Mouse (Mus musculus): ENCODE results near the gene Fsd1. TPM values are rescaled to one million over a fixed set of nuclear protein-coding genes. Genes with fewer than 3 reads are reported as not detected.
"Not testable (repeated sequence)": the region's sequence is repeated elsewhere in the genome, so short reads cannot be mapped to it uniquely, and the experiment has no call there.

Fsd1 gene
- polyA plus RNA-seq (2012; rRNA removed), result 0.57 and 1.2 TPM in 2 replicates

DNA sequence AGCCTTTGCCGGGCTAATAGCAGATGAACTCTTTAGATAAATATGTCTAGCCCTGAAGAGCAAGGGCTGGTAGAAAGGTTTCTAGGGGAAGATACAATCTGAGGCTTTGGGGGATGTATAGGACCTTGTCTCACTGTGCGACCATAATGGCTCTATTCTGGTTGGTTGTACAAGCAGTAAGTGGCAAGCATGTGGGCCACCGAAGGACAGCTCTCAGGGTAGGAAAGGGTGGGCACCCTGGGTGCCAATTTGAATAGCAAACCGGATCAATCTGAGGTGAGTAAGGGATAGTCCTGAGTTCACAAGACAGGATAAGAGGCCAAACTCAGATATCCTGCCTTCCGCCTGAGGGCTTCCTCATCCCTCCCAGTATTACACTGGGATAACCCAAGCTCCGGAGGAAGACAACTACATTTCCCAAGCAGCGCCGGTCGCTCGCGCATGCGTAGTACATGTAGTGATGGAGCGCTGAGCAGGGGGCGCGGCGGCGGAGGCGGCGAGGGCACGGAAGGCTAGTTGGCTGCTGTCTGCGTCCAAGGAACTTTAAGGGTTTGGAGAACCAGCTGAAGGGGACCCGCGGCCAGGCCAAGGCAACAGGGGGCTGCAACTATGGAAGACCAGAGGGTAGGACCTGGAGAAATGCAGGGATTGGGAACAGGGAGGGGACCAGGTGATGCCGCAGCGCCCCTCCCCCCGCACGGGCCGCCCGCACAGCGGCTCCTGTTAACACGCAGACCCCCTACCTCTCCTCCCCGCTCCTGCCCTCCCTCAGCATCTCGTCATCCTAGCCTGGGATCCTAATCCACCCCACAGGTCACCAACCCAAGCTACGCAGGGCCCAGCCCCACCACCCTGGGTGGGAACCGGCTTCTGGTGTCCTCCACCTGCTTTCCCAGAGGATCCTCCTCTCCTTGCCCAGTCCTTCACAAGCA, at the start of gene Fsd1:
Gene Fsd1, plus strand, starts transcription at position 480 of the 932 bp plus-strand sequence.
- no peak for DNase-seq (ENCODE audit: low spot score)

DNA sequence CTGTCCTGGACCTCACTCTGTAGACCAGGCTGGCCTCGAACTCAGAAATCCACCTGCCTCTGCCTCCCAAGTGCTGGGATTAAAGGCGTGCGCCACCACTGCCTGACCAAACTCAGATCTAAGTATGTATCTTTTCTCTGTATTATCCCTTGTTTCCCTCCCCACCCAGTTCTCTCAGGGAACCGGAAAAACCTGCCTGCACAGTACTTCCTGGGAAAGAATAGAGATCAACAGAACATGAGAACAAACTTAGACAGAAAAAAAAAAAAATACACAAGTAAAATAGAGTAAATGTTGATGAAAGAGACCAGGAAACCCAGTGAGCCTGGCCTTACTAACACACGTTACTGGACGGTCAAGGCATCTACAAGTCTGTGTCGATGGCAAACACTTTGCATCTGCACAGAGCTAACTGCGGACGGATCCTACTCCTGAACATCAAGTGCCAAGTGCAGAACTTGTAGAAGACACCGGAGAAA, 41.9 kb upstream of the Fsd1 start:
- not testable (repeated sequence) for DNase-seq (ENCODE audit: low spot score)

- peak; percentile 77 for DNase-seq (ENCODE audit: low spot score)
Observed at GRCm38 (mm10) chr17:55944866-55945682, 41.2 kb upstream of the Fsd1 start.

GRCm38 (mm10) chr17:55945696-55946095, 40.6 kb upstream of the Fsd1 start:
- no peak for DNase-seq (ENCODE audit: low spot score)

- DNase-seq (ENCODE audit: low spot score), result no peak
Observed at GRCm38 (mm10) chr17:55948647-55949046, 37.7 kb upstream of the Fsd1 start.

DNA sequence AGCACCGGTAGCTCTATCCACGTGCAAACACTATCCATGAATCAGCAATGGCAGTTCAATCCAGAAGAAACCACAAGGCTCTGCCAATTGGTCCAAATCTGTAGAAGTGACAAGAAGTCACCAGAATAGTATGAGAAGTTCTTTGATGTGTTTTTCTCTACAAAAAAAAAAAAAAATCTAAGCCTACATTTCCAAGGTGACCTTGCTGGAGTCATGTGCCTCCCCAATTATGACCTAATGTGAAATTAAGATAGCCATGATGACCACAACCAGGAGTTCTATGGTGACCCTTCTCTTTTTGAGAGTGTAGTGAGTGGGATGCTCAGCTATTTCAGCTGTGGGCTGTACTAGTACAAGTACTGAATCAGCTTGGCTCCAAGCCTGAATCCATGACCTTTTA, 36.9 kb upstream of the Fsd1 start, which contains the start of gene Zfp119b:
Gene Zfp119b, minus strand, starts transcription at position 101 of the 400 bp plus-strand sequence.
- no peak for DNase-seq (ENCODE audit: low spot score)

DNA sequence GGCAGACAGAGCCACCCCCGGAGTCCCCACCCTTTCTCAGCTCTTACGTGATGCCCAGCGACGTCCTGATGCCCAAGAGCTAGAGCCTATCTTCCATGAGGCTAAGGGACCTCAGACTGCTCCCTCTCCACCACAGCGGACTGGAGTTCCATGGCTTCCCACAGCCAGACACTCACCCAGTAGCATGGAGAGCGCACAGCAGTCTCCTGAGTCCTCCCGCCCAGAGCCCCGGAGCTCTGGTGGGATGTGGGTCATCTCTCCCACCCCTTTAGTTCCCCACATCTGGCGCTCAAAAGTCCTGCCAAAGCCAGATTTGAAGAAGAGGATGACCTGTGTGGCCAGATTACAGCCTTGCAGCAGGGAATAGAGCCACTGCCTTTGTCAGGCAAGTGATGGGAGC, 35.7 kb upstream of the Fsd1 start:
- DNase-seq (ENCODE audit: low spot score), result no peak

DNA sequence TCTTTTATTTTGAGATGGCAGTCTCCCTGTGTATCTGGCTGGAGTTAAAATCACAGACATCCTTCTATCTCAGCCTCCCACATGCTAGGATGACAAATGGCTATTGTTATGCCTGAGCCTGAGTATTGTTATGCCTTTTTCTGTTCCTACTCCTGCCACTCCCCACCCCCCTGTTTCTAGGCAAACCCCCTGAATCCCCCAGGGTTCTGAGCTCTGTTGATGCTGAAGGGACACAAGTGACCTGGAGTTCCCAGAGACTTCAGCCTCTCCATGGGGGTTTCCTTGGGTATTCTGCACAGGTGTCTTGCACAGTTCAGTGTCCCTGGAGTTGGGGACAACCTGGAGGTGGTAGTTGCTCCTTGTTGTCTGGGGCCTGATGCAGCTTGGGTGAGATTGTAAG, 34.3 kb upstream of the Fsd1 start:
- DNase-seq (ENCODE audit: low spot score), result no peak

DNA sequence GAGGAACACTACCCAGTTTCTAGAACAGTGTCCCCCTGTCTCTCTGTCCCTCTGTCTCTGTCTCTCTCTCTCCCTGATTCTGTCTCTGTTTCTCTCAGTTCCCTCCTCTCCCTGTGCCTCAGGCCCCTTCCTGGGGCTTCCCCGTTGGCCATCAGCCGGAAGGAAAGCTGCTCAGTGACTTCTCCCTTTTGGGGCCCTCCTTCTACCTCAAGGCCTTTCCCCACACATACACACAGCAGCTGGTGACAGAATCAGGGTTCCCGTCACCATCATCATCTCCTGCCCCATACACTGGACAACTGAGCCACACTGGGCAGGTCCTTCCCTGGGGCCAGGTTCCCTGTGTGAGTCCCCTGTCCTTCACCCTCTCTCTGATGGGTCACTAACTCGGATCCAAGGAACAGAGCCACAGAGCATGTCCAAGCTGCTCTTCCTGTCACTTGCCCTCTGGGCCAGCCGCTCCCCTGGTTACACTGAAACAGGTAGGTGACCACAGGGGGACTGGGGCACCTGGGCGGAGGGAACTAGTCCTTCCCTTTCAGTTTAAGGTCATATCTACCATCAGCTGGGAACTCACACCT, 33.8 kb upstream of the Fsd1 start, which contains the start of gene Ebi3:
Gene Ebi3, plus strand, starts transcription at position 194 of the 581 bp plus-strand sequence.
- DNase-seq (ENCODE audit: low spot score), result no peak

GRCm38 (mm10) chr17:55953751-55954150, 32.6 kb upstream of the Fsd1 start:
- no peak for DNase-seq (ENCODE audit: low spot score)

DNA sequence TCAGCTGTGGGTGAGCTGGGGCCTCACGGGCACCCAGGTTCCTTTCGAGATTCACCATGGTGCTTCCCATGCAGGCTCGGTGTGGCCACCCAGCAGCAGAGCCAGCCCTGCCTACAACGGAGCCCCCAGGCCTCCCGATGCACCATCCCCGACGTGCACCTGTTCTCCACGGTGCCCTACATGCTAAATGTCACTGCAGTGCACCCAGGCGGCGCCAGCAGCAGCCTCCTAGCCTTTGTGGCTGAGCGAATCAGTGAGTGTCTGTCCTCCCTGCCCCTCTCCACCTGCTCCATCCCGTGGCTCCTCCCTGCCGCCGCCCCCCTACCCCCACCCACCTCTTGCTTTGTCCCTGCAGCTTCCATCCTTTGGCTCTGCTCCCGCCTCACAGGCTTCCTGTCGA, 32.1 kb upstream of the Fsd1 start:
- no peak for DNase-seq (ENCODE audit: low spot score)

GRCm38 (mm10) chr17:55956129-55956528, 30.2 kb upstream of the Fsd1 start:
- peak; percentile 65 for DNase-seq (ENCODE audit: low spot score)

DNA sequence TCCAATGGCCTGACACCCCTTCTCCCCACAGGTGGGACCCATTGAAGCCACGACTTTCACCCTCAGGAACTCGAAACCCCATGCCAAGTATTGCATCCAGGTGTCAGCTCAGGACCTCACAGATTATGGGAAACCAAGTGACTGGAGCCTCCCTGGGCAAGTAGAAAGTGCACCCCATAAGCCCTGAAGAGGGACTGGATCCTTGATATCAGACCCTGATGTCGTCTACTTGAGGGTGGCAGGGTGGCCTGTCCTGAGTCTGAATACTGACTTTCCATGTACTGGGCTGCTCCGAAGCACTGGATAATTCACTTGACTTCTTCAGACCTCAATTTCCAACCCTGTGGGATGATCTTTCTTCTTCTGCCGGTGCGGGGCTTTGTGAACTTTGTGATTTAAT, 29.7 kb upstream of the Fsd1 start:
- no peak for DNase-seq (ENCODE audit: low spot score)

DNA sequence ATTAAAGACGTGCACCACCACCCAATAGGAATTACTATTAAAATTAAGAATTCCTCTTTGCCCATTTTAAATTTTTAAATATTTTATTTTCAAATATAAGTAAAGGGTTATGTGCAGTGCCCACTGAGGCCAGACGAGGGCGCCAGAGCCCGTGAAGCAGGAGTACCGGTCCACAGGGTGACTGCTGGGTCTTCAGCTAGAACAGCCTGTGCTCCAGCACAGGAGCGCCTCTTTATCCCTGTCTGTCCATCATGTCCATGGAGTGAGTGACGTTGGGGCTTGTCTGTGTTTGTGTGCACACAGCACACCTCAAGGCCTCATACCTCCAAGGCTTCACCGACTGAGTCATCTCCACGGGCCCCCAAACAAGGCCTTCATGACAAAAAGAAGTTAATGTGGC, 29.1 kb upstream of the Fsd1 start:
- DNase-seq (ENCODE audit: low spot score), result no peak

GRCm38 (mm10) chr17:55957726-55958583, 28.4 kb upstream of the Fsd1 start:
- no peak for DNase-seq (ENCODE audit: low spot score)

GRCm38 (mm10) chr17:55958584-55958886, 27.8 kb upstream of the Fsd1 start:
- DNase-seq (ENCODE audit: low spot score), result no peak

DNA sequence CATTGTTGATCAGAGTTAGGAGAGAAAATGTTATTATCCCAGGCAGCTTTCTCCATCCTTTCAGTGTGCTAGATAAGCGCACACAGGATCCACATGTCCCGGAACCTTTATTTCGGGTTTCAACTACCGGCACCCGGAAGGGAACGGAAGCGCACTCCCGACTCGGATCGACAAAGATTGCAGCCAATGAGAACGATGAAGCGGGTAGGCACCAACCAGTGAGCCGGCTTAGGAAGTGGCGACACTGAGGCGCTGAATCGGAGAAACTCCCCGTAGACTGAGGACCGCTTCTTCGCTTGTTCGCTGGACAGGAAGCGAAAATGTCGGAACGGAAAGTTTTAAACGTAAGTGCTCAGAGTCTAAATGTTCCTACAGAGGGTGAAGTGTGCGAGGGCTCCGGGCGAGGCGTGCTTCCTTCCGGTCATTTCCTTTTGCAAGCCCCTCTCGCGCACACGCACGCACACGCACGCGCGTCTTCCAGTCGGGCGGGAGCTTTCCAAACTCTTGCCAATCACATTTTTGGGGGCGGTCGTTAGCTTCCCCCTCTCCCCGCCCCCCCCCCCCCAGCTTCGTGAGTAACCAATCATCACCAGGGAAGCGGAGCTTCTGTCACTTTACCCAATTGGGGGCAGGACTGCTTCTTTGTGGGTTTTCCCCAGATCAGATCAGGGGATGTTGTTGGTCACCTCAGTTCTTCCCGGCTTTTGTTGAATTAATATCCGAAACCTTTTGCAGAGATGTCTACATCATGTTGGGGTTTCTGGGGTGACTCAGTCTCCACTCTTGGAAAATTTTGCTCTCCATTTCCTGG, 27.2 kb upstream of the Fsd1 start, which contains the start of gene Yju2:
Gene Yju2, plus strand, starts transcription at position 182 of the 811 bp plus-strand sequence.
- DNase-seq (ENCODE audit: low spot score), result peak; percentile 84

DNA sequence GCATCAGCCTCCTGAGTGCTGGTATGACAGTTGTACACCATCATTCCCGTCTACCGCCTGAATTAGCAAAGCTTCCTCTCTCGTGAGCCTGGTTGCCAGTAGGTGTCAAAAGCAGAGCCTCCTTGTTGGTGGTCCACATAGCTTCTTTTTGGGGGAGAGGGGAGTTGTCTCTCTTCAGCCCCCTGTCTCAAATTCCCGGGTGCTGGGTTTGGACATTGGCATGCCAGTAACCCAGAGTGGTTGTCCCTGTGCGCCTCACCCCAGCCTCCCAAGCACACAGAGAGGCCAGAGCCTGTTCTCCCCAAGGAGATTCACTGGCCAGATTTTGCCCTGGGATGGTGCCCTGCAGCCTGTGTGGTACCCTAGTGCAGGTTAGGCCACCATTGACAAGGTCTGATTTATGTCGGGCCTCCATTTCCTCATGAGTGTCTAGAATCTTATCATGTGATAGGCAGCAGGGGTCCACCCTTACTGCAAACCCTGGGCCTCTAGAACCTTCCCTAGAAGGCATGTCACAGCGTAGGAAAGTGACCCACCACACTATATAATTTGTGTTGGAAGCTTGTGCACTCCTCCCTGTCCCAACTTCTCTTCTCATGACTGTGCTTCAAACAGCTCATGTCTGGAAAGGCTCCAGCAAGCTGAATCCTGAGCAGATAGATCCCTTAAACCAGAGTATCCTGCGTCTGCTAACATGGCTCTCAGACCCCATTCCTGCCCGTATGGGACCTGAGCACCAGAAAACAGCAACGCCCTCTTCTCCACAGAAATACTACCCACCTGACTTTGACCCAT, 26.2 kb upstream of the Fsd1 start:
- DNase-seq (ENCODE audit: low spot score), result no peak

GRCm38 (mm10) chr17:55960791-55961190, 25.5 kb upstream of the Fsd1 start:
- no peak for DNase-seq (ENCODE audit: low spot score)
